Mouse (Mus musculus) urinary bladder, postnatal 10 days (tissue): ENCODE data around the gene Spata2.

Experiments
- DNase-seq: peaks from one replicate; pipeline ENCODE4 v3.0.0; 2022; ENCODE audit warnings: low spot score

Gene Spata2

GRCm38 (mm10) chr2:167445911-167446780 lies 46.5 kb downstream of the Spata2 start:
- DNase-seq, result no peak

DNA sequence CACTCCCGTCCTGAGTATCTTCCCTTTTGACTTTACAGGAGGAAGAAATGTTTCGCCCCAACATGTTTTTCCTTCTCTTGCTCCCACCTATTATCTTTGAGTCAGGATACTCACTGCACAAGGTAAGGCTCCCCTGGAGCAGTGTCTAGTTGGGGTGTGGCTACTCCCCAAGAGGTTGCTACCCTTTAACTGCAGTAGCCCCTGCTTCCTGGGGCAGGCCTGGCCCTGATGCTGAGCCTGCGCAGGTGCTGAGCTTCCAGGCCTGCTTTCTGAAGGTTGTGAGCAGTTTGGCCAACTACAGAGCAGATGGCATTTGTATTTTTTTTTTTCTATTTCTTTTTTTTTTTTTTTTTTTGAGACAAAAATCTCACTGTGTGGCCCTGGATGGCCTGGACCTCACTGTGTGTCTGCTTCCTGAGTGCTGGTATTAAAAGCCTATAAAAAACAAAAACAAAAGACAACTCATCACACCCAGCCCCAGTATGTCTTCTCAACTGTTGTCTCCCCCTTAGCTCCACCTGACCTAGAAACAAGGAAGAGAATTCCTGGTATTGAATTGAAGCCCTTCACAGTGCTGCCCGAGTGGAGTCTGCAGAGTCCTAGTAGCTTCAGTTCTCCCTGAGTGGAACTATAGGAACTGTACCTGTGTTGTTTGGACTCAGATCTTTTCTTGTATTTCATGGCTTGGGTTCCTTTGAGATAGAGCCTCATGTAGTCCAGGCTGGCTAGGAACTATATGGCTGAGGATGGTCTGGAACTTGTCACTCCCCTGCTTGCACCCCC lies 49.1 kb downstream of the Spata2 start:
- DNase-seq, result no peak

- no peak for DNase-seq
Measured at GRCm38 (mm10) chr2:167439422-167439821, 53.3 kb downstream of the Spata2 start.

DNA sequence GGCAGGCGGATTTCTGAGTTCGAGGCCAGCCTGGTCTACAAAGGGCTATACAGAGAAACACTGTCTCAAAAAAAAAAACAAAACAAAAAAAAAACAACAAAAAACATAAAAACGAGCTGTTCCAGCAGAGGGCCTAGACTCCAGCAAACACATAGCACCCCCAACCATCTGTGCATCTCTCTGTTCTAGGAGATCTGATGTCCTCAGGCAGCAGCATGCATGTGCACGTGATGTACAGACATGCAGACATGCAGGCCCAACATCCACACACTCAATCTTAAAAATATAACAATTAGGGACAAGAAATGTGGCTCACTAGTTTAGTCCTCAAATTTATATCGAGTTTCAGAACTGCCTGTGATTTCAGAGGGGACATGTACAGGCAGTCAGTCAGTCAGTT lies 56.3 kb downstream of the Spata2 start:
- DNase-seq, result no peak

DNA sequence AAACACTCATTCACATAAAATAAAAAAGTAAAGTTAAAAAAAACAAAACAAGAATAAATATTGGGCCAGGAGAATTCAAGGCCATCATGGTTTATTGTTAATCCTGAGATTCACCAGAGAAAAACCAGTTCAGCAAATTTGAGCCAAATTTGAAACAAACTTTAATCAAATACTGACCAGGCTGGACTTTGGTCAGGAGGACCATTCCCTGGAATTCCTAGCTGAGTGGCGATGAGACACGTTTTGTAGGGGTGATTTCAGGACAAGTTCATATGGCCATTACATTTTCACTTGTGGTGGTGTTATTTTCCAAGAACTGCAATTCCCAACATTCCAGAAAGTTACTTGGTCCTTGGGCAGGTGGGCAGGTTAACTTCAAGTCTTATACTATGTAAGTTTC lies 57.1 kb downstream of the Spata2 start:
- DNase-seq, result no peak

DNA sequence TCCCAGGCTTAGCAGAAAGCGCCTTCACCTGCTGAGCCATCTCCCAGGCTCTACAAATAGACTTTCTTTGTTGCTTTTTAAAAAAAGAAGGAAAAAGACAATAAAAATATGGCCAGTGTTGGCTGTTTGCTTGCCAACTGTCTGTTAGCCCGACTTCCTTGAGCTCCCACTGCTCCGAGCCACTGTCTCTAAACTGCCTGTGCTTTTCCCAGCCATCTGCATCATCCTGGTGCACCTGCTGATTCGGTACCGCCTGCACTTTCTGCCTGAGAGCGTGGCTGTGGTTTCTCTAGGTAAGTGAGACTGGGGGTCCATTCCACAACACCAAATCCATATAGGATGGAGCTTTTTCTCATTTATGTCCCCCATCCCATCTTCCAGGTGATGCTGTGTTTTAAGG lies 58.1 kb downstream of the Spata2 start:
- DNase-seq, result no peak

DNA sequence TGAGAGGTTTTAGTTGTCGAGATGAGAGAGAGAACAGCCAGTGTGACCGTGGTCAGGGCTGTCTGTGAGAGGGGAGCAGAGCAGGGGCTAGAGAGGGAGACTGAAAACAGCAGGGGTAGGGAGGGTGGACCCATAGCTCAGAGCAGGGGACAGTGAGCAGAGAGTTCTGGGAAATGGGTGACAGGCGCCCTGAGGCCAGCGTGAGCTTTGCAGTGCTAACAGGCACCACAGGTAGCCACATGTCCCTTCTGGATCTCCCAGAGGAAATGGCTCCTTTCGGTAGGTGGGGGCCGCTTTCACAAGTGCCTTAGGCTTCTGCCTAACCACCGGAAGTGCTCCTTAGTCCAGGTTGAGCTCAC lies 61.3 kb downstream of the Spata2 start:
- DNase-seq, result no peak
